Mouse (Mus musculus) left cerebral cortex, postnatal 14 days (tissue): ENCODE measurements around the gene Prkg1. TPM values are rescaled to one million over a fixed set of nuclear protein-coding genes. Genes with fewer than 3 reads are reported as not detected.
A peak's percentile ranks its signal among the peaks of the same experiment; 100 is the strongest.

Source experiments
- DNase-seq, 2 experiments: peaks; one replicate each; pipeline ENCODE4 v3.0.0; 2021 to 2022; ENCODE audit warnings: low spot score in 2 of 2, mixed read lengths in 1 of 2
- intact Hi-C: fragments of 180-260 bp; cut with DNase I; formaldehyde crosslinking; loops from one replicate; pipeline ENCODE4 v1.15.1; 2025
- total RNA-seq, 2 experiments: library from RNA; stranded (reverse); gene quantifications; 2 replicates each; pipeline ENCODE4 v1.2.3; 2021

The Prkg1 gene
- total RNA-seq, 2 experiments from 2014 or later = 14.8 to 17.0 TPM

DNA sequence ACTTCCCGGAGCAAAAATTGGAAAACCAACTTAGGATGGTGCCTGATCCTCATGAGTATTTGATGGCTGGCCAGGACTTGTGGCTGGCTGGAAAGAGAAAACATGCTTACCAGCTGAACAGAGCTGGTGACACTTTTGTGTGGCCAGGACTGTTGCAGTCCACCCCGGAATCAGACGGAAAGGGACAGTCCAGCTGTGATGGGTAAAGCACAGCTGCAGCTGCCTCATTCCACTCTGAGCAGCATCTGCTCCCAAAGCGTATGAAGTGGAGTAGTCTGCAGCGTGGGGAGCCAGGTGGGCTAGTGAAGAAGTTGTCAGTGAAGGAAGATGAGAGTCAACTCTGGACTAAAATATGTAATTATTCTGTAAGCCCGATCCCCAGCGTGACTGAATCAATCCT lies 108.6 kb downstream of the Prkg1 start:
- intact Hi-C loops = no loop called here
- DNase-seq = no peak

DNA sequence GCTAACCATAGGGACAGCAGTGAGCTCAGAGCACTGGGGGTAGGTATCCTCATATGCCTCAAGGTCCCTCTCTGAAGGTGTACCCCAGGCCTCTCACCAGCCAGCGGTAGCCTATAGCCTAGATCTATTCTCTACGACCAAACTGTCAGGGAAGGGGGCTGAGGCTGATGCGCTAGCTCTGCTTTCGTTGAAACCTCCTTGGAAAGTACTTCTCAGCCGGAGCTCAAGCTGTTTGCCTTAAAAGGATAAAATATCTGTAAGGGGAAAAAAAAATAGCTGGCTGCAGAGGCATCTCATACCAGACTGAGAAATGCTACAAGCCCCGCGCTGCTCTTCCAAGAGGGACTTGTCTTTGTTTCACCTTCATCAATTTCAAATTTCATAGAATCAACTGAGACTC lies 109.0 kb downstream of the Prkg1 start:
- intact Hi-C loops = no loop called here

DNA sequence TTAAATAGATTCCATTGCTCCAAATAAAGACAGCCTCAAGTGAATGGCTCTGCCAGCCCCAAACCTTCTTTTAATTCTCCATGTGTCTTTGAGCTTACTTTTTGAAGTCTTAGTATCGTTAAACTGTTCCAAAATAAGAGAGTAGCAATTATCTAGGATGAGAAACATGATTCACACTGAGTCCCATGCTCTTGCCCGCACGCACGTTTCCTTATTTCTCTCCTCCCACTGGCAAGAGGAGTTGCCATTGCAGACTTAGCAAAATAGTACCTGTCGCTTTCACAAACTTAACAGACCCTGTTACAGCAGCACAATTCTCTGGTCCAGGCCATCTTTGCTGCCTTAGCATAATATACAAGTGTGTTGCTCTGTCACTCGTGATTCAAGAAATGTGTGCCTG lies 110.8 kb downstream of the Prkg1 start:
- DNase-seq = no peak
- intact Hi-C loops = no loop called here

More for the DNA sequence above, 109.0 kb downstream of the Prkg1 start:
- peak in 1 of 2 experiments; percentile 23 for DNase-seq

- DNase-seq = no peak
- intact Hi-C loops = no loop called here
Observed at GRCm38 (mm10) chr19:31650452-31650851, 114.4 kb downstream of the Prkg1 start.

DNA sequence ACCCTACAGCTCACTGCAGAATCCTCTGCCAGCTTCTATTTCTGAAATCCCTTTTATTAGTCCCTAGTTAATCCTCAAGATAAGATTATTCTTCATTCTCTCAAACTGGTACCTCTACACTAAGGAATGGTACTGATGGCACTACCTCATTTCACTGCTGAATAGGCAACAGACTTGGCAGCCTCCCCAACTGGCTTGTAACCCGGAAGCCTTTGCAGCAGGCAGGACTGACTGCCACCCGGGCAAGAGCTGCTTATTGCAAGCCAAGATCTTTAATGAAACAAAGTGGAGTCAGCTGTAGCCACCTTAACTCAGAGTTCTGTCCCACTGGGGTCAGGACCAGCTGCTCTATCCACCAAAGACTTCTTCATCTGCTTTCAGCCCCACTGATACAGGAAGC lies 117.3 kb downstream of the Prkg1 start:
- intact Hi-C loops = no loop called here
- no peak for DNase-seq

DNA sequence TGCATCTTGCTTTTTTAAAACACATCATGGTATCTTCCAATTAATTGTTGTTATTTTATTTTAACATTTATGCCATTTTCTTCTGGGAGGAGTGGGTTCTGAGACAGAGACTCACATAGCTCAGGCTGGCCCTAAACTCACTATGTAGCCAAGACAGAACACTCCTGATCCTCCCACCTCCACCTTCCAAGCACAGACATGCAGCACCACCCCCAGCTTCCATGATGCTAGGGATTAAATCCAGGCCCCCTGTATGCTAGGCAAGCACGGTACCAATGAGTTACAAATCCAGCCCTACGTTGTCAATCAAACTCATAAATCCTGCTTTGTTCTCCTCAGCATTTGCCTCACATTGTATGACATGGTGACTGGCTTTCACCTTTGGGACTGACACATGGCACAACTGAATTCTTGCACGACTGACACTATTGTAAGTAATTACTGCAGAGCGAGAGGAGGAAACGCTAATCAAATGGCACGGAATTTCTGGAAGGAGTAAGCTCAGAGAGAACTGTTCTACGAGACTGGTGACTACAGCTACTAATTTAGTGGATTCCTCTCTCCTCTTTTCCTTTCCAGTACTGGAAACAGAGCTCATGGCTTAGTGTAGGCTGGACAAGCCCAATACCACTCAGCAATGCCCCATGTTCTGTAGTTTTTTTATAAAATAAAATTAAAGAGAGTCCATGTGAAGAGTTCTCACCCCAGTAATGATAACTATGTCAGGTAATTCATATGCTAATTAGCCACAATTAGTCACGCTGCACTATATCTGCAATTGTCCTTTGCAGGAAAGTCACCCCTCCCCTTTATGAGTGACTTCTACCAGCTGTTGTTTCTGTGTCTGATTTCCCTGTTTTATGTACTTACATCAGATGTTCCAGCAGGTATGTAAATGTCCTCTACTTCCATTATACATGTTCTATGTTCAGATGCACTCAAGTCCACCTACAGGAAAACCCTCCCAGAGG lies 133.6 kb downstream of the Prkg1 start:
- intact Hi-C loops = no loop called here
- no peak for DNase-seq

GRCm38 (mm10) chr19:31621716-31622115 lies 143.1 kb downstream of the Prkg1 start:
- no peak for DNase-seq
- intact Hi-C loops = no loop called here

DNA sequence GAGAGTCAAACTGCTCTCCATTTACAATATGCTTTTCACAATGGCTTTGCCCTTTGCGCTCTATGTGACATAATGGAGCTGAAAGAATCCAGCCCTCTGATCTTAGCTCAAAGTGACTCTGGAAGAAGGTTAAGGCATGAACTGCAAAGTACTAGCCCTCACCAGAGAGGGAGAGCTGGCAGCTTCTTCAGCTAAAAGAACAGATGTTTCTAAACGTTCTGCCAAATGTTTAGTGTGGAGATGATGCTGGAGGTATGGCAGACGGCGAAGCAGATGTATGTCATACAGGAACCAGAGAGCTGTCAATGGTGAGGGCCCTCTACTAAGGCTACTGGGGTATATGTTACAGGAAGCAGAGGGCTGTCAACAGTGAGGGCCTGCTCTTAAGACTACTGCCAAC lies 148.0 kb downstream of the Prkg1 start:
- intact Hi-C loops = no loop called here

DNA sequence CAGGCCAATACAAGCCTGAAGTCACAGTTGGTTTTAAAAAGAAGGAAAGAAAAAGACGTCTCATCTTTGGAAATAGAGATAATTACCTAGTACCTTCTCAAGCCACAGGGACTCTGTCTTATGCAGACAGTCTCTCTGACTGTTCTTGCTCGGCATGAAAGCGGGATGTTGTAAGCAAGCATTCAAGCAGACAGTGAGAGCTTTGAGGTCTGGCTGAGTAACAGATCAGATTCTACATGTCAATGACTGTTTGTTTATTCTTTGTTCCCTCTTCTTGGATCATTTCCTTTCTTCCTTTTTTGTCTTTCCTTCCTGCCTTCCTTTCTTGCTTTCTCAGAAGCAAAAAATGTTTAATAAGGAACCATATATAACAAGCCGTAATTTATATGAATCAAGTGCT lies 148.7 kb downstream of the Prkg1 start:
- DNase-seq = no peak
- intact Hi-C loops = no loop called here

More for the DNA sequence above, 148.0 kb downstream of the Prkg1 start:
- no peak for DNase-seq

- no peak for DNase-seq
- intact Hi-C loops = no loop called here
Observed at GRCm38 (mm10) chr19:31613146-31613545, 151.7 kb downstream of the Prkg1 start.

- DNase-seq = no peak
Observed at GRCm38 (mm10) chr19:31602578-31602977, 162.3 kb downstream of the Prkg1 start.

GRCm38 (mm10) chr19:31594011-31594410 lies 170.8 kb downstream of the Prkg1 start:
- intact Hi-C loops = no loop called here
- DNase-seq = no peak

More at GRCm38 (mm10) chr19:31602578-31602977, 162.3 kb downstream of the Prkg1 start:
- intact Hi-C loops = no loop called here

- intact Hi-C loops = no loop called here
- no peak for DNase-seq
Observed at GRCm38 (mm10) chr19:31590701-31591100, 174.1 kb downstream of the Prkg1 start.

- intact Hi-C loops = no loop called here
- DNase-seq = no peak
Observed at GRCm38 (mm10) chr19:31577092-31577491, 187.7 kb downstream of the Prkg1 start.

DNA sequence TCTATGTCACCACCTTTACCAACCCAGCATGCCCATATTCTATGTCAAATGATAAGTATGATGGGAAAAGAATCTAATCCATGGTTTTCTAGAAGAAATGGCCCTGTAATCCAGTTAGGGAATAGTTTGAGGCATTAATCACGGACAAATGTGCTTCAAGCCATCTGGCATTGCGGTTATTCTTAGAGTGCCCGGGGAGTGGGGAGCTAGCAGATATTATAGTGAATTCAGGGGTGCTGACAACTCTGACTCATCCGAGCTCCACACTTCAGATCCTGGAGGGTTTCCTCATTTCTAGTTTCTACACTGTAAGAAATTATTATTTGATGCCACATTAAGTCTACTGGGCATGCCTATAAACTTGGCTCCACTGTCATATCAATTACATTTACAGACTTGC lies 200.5 kb downstream of the Prkg1 start:
- peak; percentile 3 to 22 for DNase-seq
- intact Hi-C loops = no loop called here

DNA sequence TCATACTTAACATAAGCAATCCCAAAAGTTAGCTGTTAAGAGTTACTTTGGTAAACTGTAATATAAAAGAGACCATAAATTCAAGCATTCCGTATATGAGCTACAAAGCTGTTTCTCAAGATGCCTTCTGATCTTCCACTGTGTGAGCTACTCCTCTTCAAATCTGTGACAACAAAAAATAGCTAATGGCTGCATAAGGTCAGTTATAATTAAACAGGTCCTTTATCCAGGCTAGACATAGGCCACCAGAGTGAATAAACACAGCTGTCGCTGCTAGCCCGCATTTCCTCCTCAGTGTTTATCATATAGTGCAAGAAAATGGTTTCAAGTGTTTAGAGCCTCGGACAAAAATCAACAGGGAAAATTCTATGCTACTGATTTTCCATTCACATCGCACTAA lies 218.8 kb downstream of the Prkg1 start:
- intact Hi-C loops = no loop called here
- no peak for DNase-seq

DNA sequence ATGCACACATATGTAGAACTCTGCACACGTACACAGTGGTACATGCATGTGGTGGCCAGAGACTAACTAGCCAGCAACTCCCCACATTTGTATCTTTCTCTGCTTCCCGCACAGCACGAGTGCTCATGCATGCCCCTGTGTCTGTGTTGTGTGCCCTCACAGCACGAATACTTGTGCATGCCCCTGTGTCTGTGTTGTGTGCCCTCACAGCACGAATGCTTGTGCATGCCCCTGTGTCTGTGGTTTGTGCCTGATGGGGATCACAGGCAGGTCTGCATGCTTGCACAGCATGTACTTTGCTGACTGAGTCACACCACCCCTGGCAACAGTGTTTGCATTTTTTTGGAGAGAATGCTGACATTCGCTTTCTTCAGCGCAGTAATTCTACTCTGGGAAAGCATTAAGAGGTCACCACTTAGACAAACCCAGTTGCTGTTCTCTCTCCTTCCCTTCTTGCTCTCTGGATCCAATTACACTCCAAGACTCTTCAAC lies 233.5 kb downstream of the Prkg1 start:
- intact Hi-C loops = no loop called here
- DNase-seq = no peak

DNA sequence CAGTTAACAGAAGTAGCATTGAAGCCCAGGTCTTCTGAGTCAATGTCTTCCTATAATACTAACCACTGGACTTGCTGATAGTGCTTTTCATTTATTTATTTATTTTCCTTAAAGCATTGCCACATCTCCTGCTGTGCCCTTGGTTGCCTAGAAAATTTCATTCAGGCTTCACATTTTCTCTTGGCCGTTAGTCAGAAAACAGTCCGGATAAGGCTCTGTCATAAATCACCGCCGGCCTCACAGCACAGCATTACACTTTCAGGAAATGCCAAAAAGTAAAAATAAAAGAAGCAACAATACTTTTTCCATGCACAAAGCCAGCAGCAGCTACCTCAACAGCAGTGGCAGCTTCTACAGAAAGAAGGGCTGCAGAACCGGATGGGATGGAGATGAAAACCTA lies 234.2 kb downstream of the Prkg1 start:
- DNase-seq = no peak
- intact Hi-C loops = no loop called here

GRCm38 (mm10) chr19:31529890-31530289 lies 234.9 kb downstream of the Prkg1 start:
- no peak for DNase-seq
- intact Hi-C loops = no loop called here

GRCm38 (mm10) chr19:31514490-31514889 lies 250.3 kb downstream of the Prkg1 start:
- no peak for DNase-seq
- intact Hi-C loops = no loop called here

GRCm38 (mm10) chr19:31507831-31508230 lies 257.0 kb downstream of the Prkg1 start:
- intact Hi-C loops = no loop called here
- no peak for DNase-seq
